Mouse (Mus musculus) C2C12 (cell line): ENCODE results near the gene Hist1h3h. TPM values are rescaled to one million over a fixed set of nuclear protein-coding genes. Genes with fewer than 3 reads are reported as not detected.
A peak's percentile ranks its signal among the peaks of the same experiment; 100 is the strongest.
"Not testable (repeated sequence)": the region's sequence is repeated elsewhere in the genome, so short reads cannot be mapped to it uniquely, and the experiment has no call there.

Experiments used
- H3K27me3 ChIP-seq: one replicate; pipeline ENCODE4 v1.6.1; 2011; ENCODE audit not compliant: control insufficient read depth, insufficient read depth, insufficient read length
- H3K36me3 ChIP-seq: one replicate; pipeline ENCODE4 v1.6.1; 2011; ENCODE audit not compliant: control insufficient read depth, insufficient read depth
- H3K4me3 ChIP-seq: one replicate; pipeline ENCODE4 v1.5.1; 2011; ENCODE audit warnings: mild to moderate bottlenecking, control low read depth; ENCODE audit not compliant: poor library complexity, insufficient read depth, severe bottlenecking
- H3K79me2 ChIP-seq: one replicate; pipeline ENCODE4 v1.6.1; 2011; ENCODE audit not compliant: control insufficient read depth, insufficient read depth
- H3K79me3 ChIP-seq: one replicate; pipeline ENCODE4 v1.6.1; 2011; ENCODE audit warnings: low read depth, control low read depth
- H3ac ChIP-seq: one replicate; pipeline ENCODE3; 2011; ENCODE audit warnings: low read depth; ENCODE audit not compliant: control insufficient read depth, insufficient read length
- CEBPB ChIP-seq: IDR thresholded peaks from one replicate; pipeline ENCODE4 v1.6.1; 2011; ENCODE audit warnings: low read depth, mild to moderate bottlenecking, control low read depth, moderate library complexity
- CTCF ChIP-seq: IDR thresholded peaks from one replicate; pipeline ENCODE4 v1.5.1; 2011; ENCODE audit not compliant: control insufficient read depth, insufficient read depth, insufficient read length
- FOSL1 ChIP-seq: IDR thresholded peaks from one replicate; pipeline ENCODE4 v1.8.0; 2011; ENCODE audit warnings: mild to moderate bottlenecking, low read length; ENCODE audit not compliant: poor library complexity, insufficient read depth, severe bottlenecking
- MAX ChIP-seq: IDR thresholded peaks from one replicate; pipeline ENCODE4 v1.6.1; 2011; ENCODE audit warnings: mild to moderate bottlenecking, control low read depth
- MYOD1 ChIP-seq: IDR thresholded peaks from one replicate; pipeline ENCODE4 v1.6.1; 2011; ENCODE audit warnings: low read depth; ENCODE audit not compliant: control insufficient read depth, insufficient read length
- MYOG ChIP-seq: IDR thresholded peaks from one replicate; pipeline ENCODE4 v1.6.1; 2011; ENCODE audit not compliant: control insufficient read depth, insufficient read length; ENCODE audit errors: extremely low read depth
- USF1 ChIP-seq: IDR thresholded peaks from one replicate; pipeline ENCODE4 v1.6.1; 2011; ENCODE audit warnings: low read depth, mild to moderate bottlenecking, control low read depth, moderate library complexity
- long read RNA-seq, 2 experiments: library from polyadenylated mRNA; unstranded; transcript quantifications; one replicate each; pipeline ENCODE4 v2.0.0; 2019 to 2020
- polyA plus RNA-seq: library from polyadenylated mRNA; unstranded; fragments of >200 nt; fragmentation: generic; extraction: Trizol; gene quantifications from one replicate; pipeline ENCODE4 v1.2.1, GENCODE M21; 2012; ENCODE audit warnings: missing spikeins

Gene Hist1h3h
- 15.6 TPM for polyA plus RNA-seq
- long read RNA-seq, experiment 1 = 0 reads
- long read RNA-seq, experiment 2 = 0 reads

- Histone ChIP-seq H3ac (peak within 1 kb of the TSS; percentile 57), H3K4me3 (peak within 1 kb of the TSS; percentile 32)
- not testable (repeated sequence) for H3K79me2 ChIP-seq, H3K36me3 ChIP-seq, H3K27me3 ChIP-seq, H3K79me3 ChIP-seq
These were observed at the start of gene Hist1h3h for GRCm38 (mm10) chr13:21717397-21718357. Hist1h3h (plus strand) TSS chr13:21717659.

- no peaks in the 10 kb centered on the region for H3K36me3 ChIP-seq
- H3K27me3 ChIP-seq = no peaks in the 10 kb centered on the region
These were observed 40.2 kb upstream of the Hist1h3h start, which contains the start of gene Olfr1360 for GRCm38 (mm10) chr13:21677305-21677704. Olfr1360 (minus strand) TSS chr13:21677405.

GRCm38 (mm10) chr13:21697811-21698210, 19.6 kb upstream of the Hist1h3h start, which contains the start of gene Olfr1359:
Olfr1359 (plus strand) TSS chr13:21698111.
- no peaks in the 10 kb centered on the region for H3K36me3 ChIP-seq
- no peaks in the 10 kb centered on the region for H3K27me3 ChIP-seq
- no peak within 1 kb of the TSS for H3K4me3 ChIP-seq
- H3K79me2 ChIP-seq = no peaks in the 10 kb centered on the region
- TF ChIP-seq MAX (no peak), MYOD1 (no peak), CEBPB (no peak), USF1 (no peak), CTCF (no peak), FOSL1 (no peak), MYOG (no peak)
- H3ac ChIP-seq = no peak within 1 kb of the TSS
- no peaks in the 10 kb centered on the region for H3K79me3 ChIP-seq

More at GRCm38 (mm10) chr13:21677305-21677704, 40.2 kb upstream of the Hist1h3h start, which contains the start of gene Olfr1360:
- Histone ChIP-seq H3K4me3 (no peak within 1 kb of the TSS), H3ac (no peak within 1 kb of the TSS), H3K79me3 (no peaks in the 10 kb centered on the region), H3K79me2 (no peaks in the 10 kb centered on the region)
- TF ChIP-seq FOSL1 (no peak), CTCF (no peak), MYOG (no peak), MAX (no peak), MYOD1 (no peak), CEBPB (no peak), USF1 (no peak)

GRCm38 (mm10) chr13:21706669-21707068, 10.8 kb upstream of the Hist1h3h start:
- no peaks in the 10 kb centered on the region for H3K79me3 ChIP-seq
- no peak overlapping the region for H3ac ChIP-seq
- no peak for TF ChIP-seq MYOD1
- no peak for TF ChIP-seq USF1
- TF ChIP-seq MYOG = no peak
- TF ChIP-seq CEBPB = no peak
- no peak for TF ChIP-seq FOSL1
- TF ChIP-seq MAX = no peak
- TF ChIP-seq CTCF = no peak
- H3K79me2 ChIP-seq = no peaks in the 10 kb centered on the region
- no peaks in the 10 kb centered on the region for H3K36me3 ChIP-seq
- no peak overlapping the region for H3K4me3 ChIP-seq
- no peaks in the 10 kb centered on the region for H3K27me3 ChIP-seq

GRCm38 (mm10) chr13:21710031-21710711, 7.3 kb upstream of the Hist1h3h start:
- H3K4me3 ChIP-seq = peak overlapping the region; percentile 34
- H3K36me3 ChIP-seq = no peaks in the 10 kb centered on the region
- peak overlapping the region; percentile 68 for H3ac ChIP-seq
- no peaks in the 10 kb centered on the region for H3K27me3 ChIP-seq
- H3K79me3 ChIP-seq = no peaks in the 10 kb centered on the region
- H3K79me2 ChIP-seq = no peaks in the 10 kb centered on the region
- TF ChIP-seq CTCF (peak; percentile 60), MAX (no peak), USF1 (no peak), CEBPB (no peak), FOSL1 (no peak), MYOG (no peak)
